Mouse (Mus musculus): ENCODE measurements around the gene Sdhc. TPM values are rescaled to one million over a fixed set of nuclear protein-coding genes. Genes with fewer than 3 reads are reported as not detected.
A peak's percentile ranks its signal among the peaks of the same experiment; 100 is the strongest.

Sdhc gene
- polyA plus RNA-seq, 1 experiment from 2014 or later = 238 TPM

GRCm38 (mm10) chr1:171193093-171193840 is 42.9 kb upstream of the Sdhc start:
- no peak for ATAC-seq (ENCODE audit: low FRiP score, low TSS enrichment)
- H3K9me3 ChIP-seq (ENCODE audit: control insufficient read depth, low read length) = no peaks in the 10 kb centered on the region
- H3K4me1 ChIP-seq (replicated peaks; ENCODE audit: control insufficient read depth, insufficient read depth) = peaks cover 8% of the 10 kb centered on the region
- 14% methylated on average over 18 of the region's 18 CpGs for WGBS
- H3K27ac ChIP-seq (replicated peaks) = no peak overlapping the region
- TF ChIP-seq EP300 (optimal IDR thresholded peaks at IDR 0.05) (no peak), CTCF (IDR thresholded peaks at IDR 0.05; ENCODE audit: low read depth) (no peak)
- DNase-seq (ENCODE audit: low spot score) = no peak
- H3K4me2 ChIP-seq (replicated peaks; ENCODE audit: low read depth) = peak overlapping the region; percentile 39
- H3K4me3 ChIP-seq (ENCODE audit: low read depth, low read length) = peak overlapping the region; percentile 16
- no peaks in the 10 kb centered on the region for H3K27me3 ChIP-seq (ENCODE audit: control insufficient read depth, insufficient read depth, low read length)
- H3K36me3 ChIP-seq (ENCODE audit: control insufficient read depth, insufficient read depth, low read length) = no peaks in the 10 kb centered on the region
- H3K9ac ChIP-seq (ENCODE audit: low read length) = no peak overlapping the region; the same call in 1 of the 2 replicates

GRCm38 (mm10) chr1:171192283-171192682 is 41.9 kb upstream of the Sdhc start:
- no peak for ATAC-seq (ENCODE audit: low FRiP score, low TSS enrichment)
- no peaks in the 10 kb centered on the region for H3K36me3 ChIP-seq (ENCODE audit: control insufficient read depth, insufficient read depth, low read length)
- no peak overlapping the region for H3K4me2 ChIP-seq (replicated peaks; ENCODE audit: low read depth)
- no peaks in the 10 kb centered on the region for H3K27me3 ChIP-seq (ENCODE audit: control insufficient read depth, insufficient read depth, low read length)
- peaks cover 8% of the 10 kb centered on the region for H3K4me1 ChIP-seq (replicated peaks; ENCODE audit: control insufficient read depth, insufficient read depth)
- no peak for DNase-seq (ENCODE audit: low spot score)
- no peaks in the 10 kb centered on the region for H3K9me3 ChIP-seq (ENCODE audit: control insufficient read depth, low read length)
- H3K27ac ChIP-seq (replicated peaks) = no peak overlapping the region
- TF ChIP-seq EP300 (optimal IDR thresholded peaks at IDR 0.05) (no peak), CTCF (IDR thresholded peaks at IDR 0.05; ENCODE audit: low read depth) (no peak)
- no peak overlapping the region for H3K9ac ChIP-seq (ENCODE audit: low read length)
- WGBS = 58% methylated on average over 10 of the region's 10 CpGs
- no peak overlapping the region for H3K4me3 ChIP-seq (ENCODE audit: low read depth, low read length)

GRCm38 (mm10) chr1:171190832-171191231 is 40.4 kb upstream of the Sdhc start:
- no peaks in the 10 kb centered on the region for H3K27me3 ChIP-seq (ENCODE audit: control insufficient read depth, insufficient read depth, low read length)
- WGBS = 97% methylated on average over 9 of the region's 9 CpGs
- TF ChIP-seq CTCF (IDR thresholded peaks at IDR 0.05; ENCODE audit: low read depth) (no peak), EP300 (optimal IDR thresholded peaks at IDR 0.05) (no peak)

GRCm38 (mm10) chr1:171189476-171190114 is 39.2 kb upstream of the Sdhc start:
- ATAC-seq (ENCODE audit: low FRiP score, low TSS enrichment) (peak; percentile 71), DNase-seq (ENCODE audit: low spot score) (peak; percentile 53)
- Histone ChIP-seq H3K4me1 (replicated peaks; ENCODE audit: control insufficient read depth, insufficient read depth) (peaks cover 4% of the 10 kb centered on the region; the same call in 1 of the 2 replicates), H3K27me3 (ENCODE audit: control insufficient read depth, insufficient read depth, low read length) (no peaks in the 10 kb centered on the region), H3K4me3 (ENCODE audit: low read depth, low read length) (no peak overlapping the region), H3K27ac (replicated peaks) (peak overlapping the region; percentile 74), H3K9me3 (ENCODE audit: control insufficient read depth, low read length) (no peaks in the 10 kb centered on the region), H3K36me3 (ENCODE audit: control insufficient read depth, insufficient read depth, low read length) (no peaks in the 10 kb centered on the region), H3K9ac (ENCODE audit: low read length) (no peak overlapping the region), H3K4me2 (replicated peaks; ENCODE audit: low read depth) (peak overlapping the region; percentile 17; the same call in 1 of the 2 replicates)
- TF ChIP-seq EP300 (optimal IDR thresholded peaks at IDR 0.05) = no peak
- TF ChIP-seq CTCF (IDR thresholded peaks at IDR 0.05; ENCODE audit: low read depth) = no peak
- WGBS = 29% methylated on average over 14 of the region's 14 CpGs

More at GRCm38 (mm10) chr1:171190832-171191231, 40.4 kb upstream of the Sdhc start:
- Histone ChIP-seq H3K4me2 (replicated peaks; ENCODE audit: low read depth) (no peak overlapping the region), H3K4me3 (ENCODE audit: low read depth, low read length) (no peak overlapping the region), H3K27ac (replicated peaks) (no peak overlapping the region), H3K9me3 (ENCODE audit: control insufficient read depth, low read length) (no peaks in the 10 kb centered on the region), H3K9ac (ENCODE audit: low read length) (no peak overlapping the region), H3K36me3 (ENCODE audit: control insufficient read depth, insufficient read depth, low read length) (no peaks in the 10 kb centered on the region), H3K4me1 (replicated peaks; ENCODE audit: control insufficient read depth, insufficient read depth) (peaks cover 7% of the 10 kb centered on the region)
- no peak for ATAC-seq (ENCODE audit: low FRiP score, low TSS enrichment)
- DNase-seq (ENCODE audit: low spot score) = no peak

- TF ChIP-seq CTCF (IDR thresholded peaks at IDR 0.05; ENCODE audit: low read depth) = no peak
- TF ChIP-seq EP300 (optimal IDR thresholded peaks at IDR 0.05) = no peak
- DNase-seq (ENCODE audit: low spot score) = peak; percentile 26
- peak; percentile 49 for ATAC-seq (ENCODE audit: low FRiP score, low TSS enrichment)
- Histone ChIP-seq H3K4me1 (replicated peaks; ENCODE audit: control insufficient read depth, insufficient read depth) (peaks cover 4% of the 10 kb centered on the region; the same call in 1 of the 2 replicates), H3K9ac (ENCODE audit: low read length) (0 out of 2 replicates have a peak overlapping the region, but pooled peaks have one; percentile 2), H3K27ac (replicated peaks) (peak overlapping the region; percentile 74), H3K4me3 (ENCODE audit: low read depth, low read length) (no peak overlapping the region), H3K4me2 (replicated peaks; ENCODE audit: low read depth) (peak overlapping the region; percentile 17), H3K9me3 (ENCODE audit: control insufficient read depth, low read length) (no peaks in the 10 kb centered on the region), H3K27me3 (ENCODE audit: control insufficient read depth, insufficient read depth, low read length) (no peaks in the 10 kb centered on the region), H3K36me3 (ENCODE audit: control insufficient read depth, insufficient read depth, low read length) (no peaks in the 10 kb centered on the region)
- 20% methylated on average over 8 of the region's 8 CpGs for WGBS
Measured at GRCm38 (mm10) chr1:171189046-171189445, 38.6 kb upstream of the Sdhc start.
